Mouse (Mus musculus) C2C12 (cell line): ENCODE measurements around the gene Gm20441.
"Not testable (repeated sequence)": the region's sequence is repeated elsewhere in the genome, so short reads cannot be mapped to it uniquely, and the experiment has no call there.

Experiments
- CTCF ChIP-seq: IDR thresholded peaks from one replicate; pipeline ENCODE4 v1.5.1; 2011; ENCODE audit not compliant: control insufficient read depth, insufficient read depth, insufficient read length
- FOSL1 ChIP-seq: IDR thresholded peaks from one replicate; pipeline ENCODE4 v1.8.0; 2011; ENCODE audit warnings: mild to moderate bottlenecking, low read length; ENCODE audit not compliant: poor library complexity, insufficient read depth, severe bottlenecking
- MAX ChIP-seq: IDR thresholded peaks from one replicate; pipeline ENCODE4 v1.6.1; 2011; ENCODE audit warnings: mild to moderate bottlenecking, control low read depth
- MYOD1 ChIP-seq: IDR thresholded peaks from one replicate; pipeline ENCODE4 v1.6.1; 2011; ENCODE audit warnings: low read depth; ENCODE audit not compliant: control insufficient read depth, insufficient read length
- MYOG ChIP-seq: IDR thresholded peaks from one replicate; pipeline ENCODE4 v1.6.1; 2011; ENCODE audit not compliant: control insufficient read depth, insufficient read length; ENCODE audit errors: extremely low read depth
- USF1 ChIP-seq: IDR thresholded peaks from one replicate; pipeline ENCODE4 v1.6.1; 2011; ENCODE audit warnings: low read depth, mild to moderate bottlenecking, control low read depth, moderate library complexity

GRCm38 (mm10) chr10:75767756-75768155 lies 13.0 kb downstream of the Gm20441 start:
- not testable (repeated sequence) for TF ChIP-seq CTCF, MAX, MYOD1, MYOG, USF1, FOSL1
